Mouse (Mus musculus) T-cell, adult 2 months (primary cell): ENCODE data around the gene Col26a1.

Experiments used
- DNase-seq: peaks from one replicate; pipeline ENCODE4 v3.0.0; 2022; ENCODE audit warnings: low spot score

Gene Col26a1

GRCm38 (mm10) chr5:136882788-136883439, at the start of gene Col26a1:
Col26a1 (minus strand) TSS chr5:136883209.
- DNase-seq: no peak

- no peak for DNase-seq
Observed at GRCm38 (mm10) chr5:136931896-136932295, 48.9 kb upstream of the Col26a1 start.

GRCm38 (mm10) chr5:136929073-136929472, 46.1 kb upstream of the Col26a1 start:
- peak; percentile 64 for DNase-seq

- no peak for DNase-seq
Observed at GRCm38 (mm10) chr5:136923751-136924478, 40.9 kb upstream of the Col26a1 start.

- DNase-seq: no peak
Observed at GRCm38 (mm10) chr5:136922830-136923229, 39.8 kb upstream of the Col26a1 start.

- DNase-seq: no peak
Observed at GRCm38 (mm10) chr5:136919546-136920301, 36.7 kb upstream of the Col26a1 start.

GRCm38 (mm10) chr5:136918655-136919472, 35.9 kb upstream of the Col26a1 start:
- peak; percentile 79 for DNase-seq

- DNase-seq: no peak
Observed at GRCm38 (mm10) chr5:136917613-136918242, 34.7 kb upstream of the Col26a1 start.

GRCm38 (mm10) chr5:136914183-136914582, 31.2 kb upstream of the Col26a1 start:
- DNase-seq: no peak

- DNase-seq: peak; percentile 68
Observed at GRCm38 (mm10) chr5:136907991-136908857, 25.2 kb upstream of the Col26a1 start, which contains the start of gene Ift22. Ift22 (plus strand) TSS chr5:136908150.

- DNase-seq: no peak
Observed at GRCm38 (mm10) chr5:136907587-136907986, 24.6 kb upstream of the Col26a1 start.

GRCm38 (mm10) chr5:136905630-136906029, 22.6 kb upstream of the Col26a1 start:
- peak; percentile 25 for DNase-seq

GRCm38 (mm10) chr5:136904621-136905020, 21.6 kb upstream of the Col26a1 start:
- DNase-seq: no peak

- DNase-seq: no peak
Observed at GRCm38 (mm10) chr5:136895529-136895963, 12.5 kb upstream of the Col26a1 start.

- no peak for DNase-seq
Observed at GRCm38 (mm10) chr5:136894840-136895528, 12.0 kb upstream of the Col26a1 start.

GRCm38 (mm10) chr5:136888539-136889355, 5.7 kb upstream of the Col26a1 start:
- DNase-seq: no peak

GRCm38 (mm10) chr5:136886957-136887356, 3.9 kb upstream of the Col26a1 start:
- no peak for DNase-seq

- DNase-seq: no peak
Observed at GRCm38 (mm10) chr5:136882055-136882787, 788 bp downstream of the Col26a1 start.
